Mouse (Mus musculus) embryonic facial prominence, embryonic 11.5 days (tissue): ENCODE measurements around the gene Pla2g10. TPM values are rescaled to one million over a fixed set of nuclear protein-coding genes. Genes with fewer than 3 reads are reported as not detected.
A peak's percentile ranks its signal among the peaks of the same experiment; 100 is the strongest.
"Not testable (repeated sequence)": the region's sequence is repeated elsewhere in the genome, so short reads cannot be mapped to it uniquely, and the experiment has no call there.

ENCODE experiments used
- ATAC-seq: fragments of 200-750 bp; cut with Nextera tagmentation; replicated peaks from 2 replicates; pipeline ENCODE4 v1.8.0; 2017; ENCODE audit warnings: low read depth; ENCODE audit not compliant: insufficient number of reproducible peaks, low FRiP score, low TSS enrichment
- DNase-seq: peaks from one replicate; pipeline ENCODE4 v3.0.0-alpha.2; 2015; ENCODE audit warnings: low spot score
- H3K27ac ChIP-seq: fragments of 300-500 bp; sonication (generic); replicated peaks from 2 replicates; pipeline ENCODE4 v1.5.1; 2014; ENCODE audit warnings: mild to moderate bottlenecking, low read depth, low read length, control low read depth
- H3K27me3 ChIP-seq: fragments of 300-500 bp; sonication (generic); 2 replicates; pipeline ENCODE4 v1.6.1; 2014; ENCODE audit warnings: mild to moderate bottlenecking, low read length, moderate library complexity, mixed read lengths; ENCODE audit not compliant: control insufficient read depth, insufficient read depth
- H3K36me3 ChIP-seq: fragments of 300-500 bp; sonication (generic); replicated peaks from 2 replicates; pipeline ENCODE4 v1.6.1; 2014; ENCODE audit warnings: low read depth, mild to moderate bottlenecking, low read length, moderate library complexity, mixed read lengths; ENCODE audit not compliant: control insufficient read depth, insufficient read depth
- H3K4me1 ChIP-seq: fragments of 300-500 bp; sonication (generic); 2 replicates; pipeline ENCODE4 v1.6.1; 2014; ENCODE audit warnings: low read length, mixed read lengths; ENCODE audit not compliant: control insufficient read depth, insufficient read depth
- H3K4me2 ChIP-seq: fragments of 300-500 bp; sonication (generic); 2 replicates; pipeline ENCODE4 v1.6.1; 2014; ENCODE audit warnings: low read depth, mild to moderate bottlenecking, control low read depth, low read length, moderate library complexity
- H3K4me3 ChIP-seq: fragments of 300-500 bp; sonication (generic); 2 replicates; pipeline ENCODE4 v1.5.1; 2014; ENCODE audit warnings: low read depth, low read length, control low read depth
- H3K9ac ChIP-seq: fragments of 300-500 bp; sonication (generic); replicated peaks from 2 replicates; pipeline ENCODE4 v1.6.1; 2014; ENCODE audit warnings: mild to moderate bottlenecking, control low read depth, low read length
- H3K9me3 ChIP-seq: fragments of 300-500 bp; sonication (generic); replicated peaks from 2 replicates; pipeline ENCODE4 v1.6.1; 2016; ENCODE audit warnings: mild to moderate bottlenecking, low read length, inconsistent platforms, mixed read lengths; ENCODE audit not compliant: control insufficient read depth
- WGBS: fragments of 180-500 bp; shearing (Covaris S2); extraction: QIAGEN DNeasy Blood & Tissue Kit; methylation state at CpG from one replicate; pipeline ENCODE4 v1.1.7; 2014; 5-methylcytosine and 5-hydroxymethylcytosine counted together
- polyA plus RNA-seq: library from polyadenylated mRNA; unstranded; fragments of >200 nt; fragmentation: Nextera tagmentation; extraction: Ambion mirVana; gene quantifications from 2 replicates; pipeline ENCODE4 v1.2.1, GENCODE M21; 2014

The Pla2g10 gene
- polyA plus RNA-seq, 1 experiment from 2014 or later, result not detected

DNA sequence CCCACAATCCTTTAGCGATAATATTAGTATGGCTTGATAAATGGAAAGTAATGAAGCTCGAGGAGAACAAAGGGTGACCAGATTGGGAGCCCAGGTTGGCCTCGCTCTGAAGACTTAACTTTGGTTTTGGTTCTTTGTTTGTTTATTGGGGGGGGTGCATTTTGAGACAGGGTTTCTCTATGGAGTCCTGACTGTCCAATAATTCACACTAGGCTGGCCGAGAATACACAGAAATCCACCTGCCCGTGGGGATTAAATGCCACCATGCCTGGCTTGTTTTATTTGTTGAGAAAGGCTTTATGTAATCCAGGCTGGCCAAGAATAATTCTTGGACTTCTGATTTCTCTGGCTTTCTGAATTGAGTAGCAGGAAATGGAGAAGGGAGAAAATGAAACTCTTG lies 57.7 kb downstream of the Pla2g10 start:
- H3K27me3 ChIP-seq, result no peaks in the 10 kb centered on the region
- H3K9me3 ChIP-seq, result no peaks in the 10 kb centered on the region
- DNase-seq (no peak), ATAC-seq (no peak)
- peaks cover 2% of the 10 kb centered on the region; the same call in 1 of the 2 replicates for H3K36me3 ChIP-seq
- peak overlapping the region; percentile 93 for H3K4me3 ChIP-seq
- no peak overlapping the region for H3K9ac ChIP-seq
- peak overlapping the region; percentile 74 for H3K4me2 ChIP-seq
- no peak overlapping the region for H3K27ac ChIP-seq
- 83% methylated on average over 5 of the region's 5 CpGs for WGBS
- no peaks in the 10 kb centered on the region for H3K4me1 ChIP-seq

DNA sequence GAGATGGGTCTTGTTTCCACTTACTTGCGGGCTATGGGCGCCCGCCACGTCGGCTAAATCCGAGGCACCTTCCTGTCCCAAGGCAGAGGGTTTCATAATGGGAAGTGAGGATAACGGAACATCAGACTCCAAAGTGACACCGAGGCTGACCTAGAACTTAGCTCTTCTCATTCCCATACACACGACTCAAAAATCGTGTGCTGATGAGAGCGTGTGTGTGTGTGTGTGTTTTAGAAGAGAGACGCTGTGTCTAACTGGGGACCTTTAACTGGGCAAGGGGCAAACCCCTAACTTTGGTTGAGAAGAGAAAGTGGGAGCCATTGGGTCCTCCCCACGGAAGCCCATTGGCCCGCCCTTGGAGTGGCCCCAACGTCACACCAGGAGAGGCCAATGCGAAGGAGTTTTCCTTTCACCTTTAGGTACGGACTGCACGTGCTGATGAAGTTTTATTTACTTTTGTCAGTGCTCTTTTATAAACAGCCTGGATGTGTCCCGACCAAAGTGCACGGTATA lies 58.3 kb downstream of the Pla2g10 start:
- no peaks in the 10 kb centered on the region for H3K9me3 ChIP-seq

DNA sequence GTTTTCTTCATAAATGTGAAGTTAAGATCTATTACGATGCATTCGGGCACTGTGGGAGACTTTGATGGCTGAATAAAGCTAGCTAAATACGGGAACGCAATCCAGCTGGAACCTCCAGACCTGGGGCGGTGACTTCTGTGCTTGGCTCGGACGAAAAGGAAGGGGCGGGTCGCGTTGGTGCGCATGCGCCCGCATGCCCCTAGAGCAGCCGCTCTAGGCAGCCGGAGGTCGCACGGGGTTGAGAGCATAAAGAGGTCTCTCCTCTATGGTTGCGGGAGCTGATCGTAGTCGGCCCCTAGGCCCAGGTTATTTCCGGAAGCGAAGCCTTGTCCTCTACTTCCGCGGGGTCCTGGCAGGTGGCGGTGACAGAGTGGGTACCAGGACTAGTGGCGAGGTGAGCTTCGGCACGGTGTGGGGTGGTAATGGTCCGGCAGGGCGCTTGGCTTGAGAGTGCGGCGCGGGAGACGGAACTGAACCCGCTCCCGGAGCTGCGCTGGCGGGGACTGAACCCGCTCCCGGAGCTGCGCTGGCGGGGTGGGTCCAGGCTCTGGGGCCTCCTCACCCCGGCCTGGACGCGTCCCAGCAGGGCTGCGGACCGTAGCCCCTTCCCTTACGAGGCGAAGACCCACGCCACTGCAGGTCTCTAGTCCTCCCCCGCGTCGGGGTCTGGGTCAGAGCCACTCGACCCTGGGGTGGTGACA lies 58.9 kb downstream of the Pla2g10 start, which contains the start of the genes Bfar and 3110001I22Rik:
Gene Bfar, plus strand, starts transcription at position 174 of the 701 bp plus-strand sequence.
Gene 3110001I22Rik, plus strand, starts transcription at position 245 of the 701 bp plus-strand sequence.
- H3K4me1 ChIP-seq, result no peaks in the 10 kb centered on the region

More for the DNA sequence above, 58.3 kb downstream of the Pla2g10 start:
- Histone ChIP-seq H3K4me3 (peak overlapping the region; percentile 93), H3K27ac (0 out of 2 replicates have a peak overlapping the region, but pooled peaks have one; percentile 67), H3K27me3 (no peaks in the 10 kb centered on the region), H3K9ac (peak overlapping the region; percentile 93), H3K4me1 (no peaks in the 10 kb centered on the region), H3K36me3 (peaks cover 2% of the 10 kb centered on the region; the same call in 1 of the 2 replicates), H3K4me2 (peak overlapping the region; percentile 74)
- WGBS, result 2% methylated on average over 20 of the region's 20 CpGs
- DNase-seq (peak; percentile 75), ATAC-seq (peak; percentile 22; the same call in 1 of the 2 replicates)

DNA sequence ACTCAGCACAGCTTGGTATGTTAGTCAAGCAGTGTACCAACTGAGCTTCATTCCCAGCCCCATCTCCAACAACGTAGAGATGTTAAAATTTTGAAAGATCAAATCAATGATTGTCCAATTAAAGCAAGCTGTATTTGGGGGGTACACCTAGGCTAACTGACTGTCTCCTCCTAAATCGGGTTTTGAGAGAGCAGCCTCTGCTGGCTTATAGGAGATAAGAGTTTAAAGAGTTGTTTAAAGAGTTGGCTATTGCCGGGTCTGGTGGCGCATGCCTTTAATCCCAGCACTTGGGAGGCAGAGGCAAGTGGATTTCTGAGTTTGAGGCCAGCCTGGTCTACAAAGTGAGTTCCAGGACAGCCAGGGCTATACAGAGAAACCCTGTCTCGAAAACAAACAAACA lies 59.9 kb downstream of the Pla2g10 start:
- not testable (repeated sequence) for H3K4me3 ChIP-seq, H3K9me3 ChIP-seq, H3K4me2 ChIP-seq, H3K9ac ChIP-seq, DNase-seq, H3K36me3 ChIP-seq, H3K27ac ChIP-seq, H3K27me3 ChIP-seq, ATAC-seq, H3K4me1 ChIP-seq
- WGBS, result 77% methylated on average over 5 of the region's 5 CpGs

More for the DNA sequence above, 58.9 kb downstream of the Pla2g10 start, which contains the start of the genes Bfar and 3110001I22Rik:
- no peaks in the 10 kb centered on the region for H3K36me3 ChIP-seq
- no peaks in the 10 kb centered on the region for H3K9me3 ChIP-seq
- ATAC-seq, result peak; percentile 95
- H3K9ac ChIP-seq, result peak within 1 kb of the TSS; percentile 93
- peak within 1 kb of the TSS; percentile 74 for H3K4me2 ChIP-seq
- under 1% methylated on average over 54 of the region's 54 CpGs for WGBS
- peak within 1 kb of the TSS; percentile 93 for H3K4me3 ChIP-seq
- peak; percentile 95 for DNase-seq
- H3K27ac ChIP-seq, result peak within 1 kb of the TSS; percentile 67; the same call in 1 of the 2 replicates
- no peaks in the 10 kb centered on the region for H3K27me3 ChIP-seq

DNA sequence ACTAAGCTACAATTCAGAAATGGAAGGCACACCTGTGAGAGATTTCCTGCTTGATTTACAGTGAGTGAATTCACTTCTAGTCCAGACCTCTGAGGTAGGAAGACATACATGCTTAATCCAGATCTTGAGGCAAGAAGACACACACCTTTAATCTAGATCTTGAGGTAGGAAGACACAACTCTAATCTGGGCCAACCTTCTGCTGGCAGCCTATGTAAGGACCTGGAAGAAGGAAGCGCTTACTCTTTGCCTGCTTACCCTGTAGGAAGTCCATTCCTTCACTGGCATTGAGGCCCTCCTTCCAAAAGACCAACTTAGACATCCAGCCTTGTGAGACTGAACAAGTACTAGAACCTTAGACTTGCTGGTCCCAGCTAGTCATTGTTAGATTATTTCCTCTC lies 61.5 kb downstream of the Pla2g10 start:
- ATAC-seq (no peak), DNase-seq (no peak)
- Histone ChIP-seq H3K4me3 (no peak overlapping the region), H3K4me2 (no peak overlapping the region), H3K27ac (no peak overlapping the region), H3K27me3 (no peaks in the 10 kb centered on the region), H3K9ac (no peak overlapping the region), H3K9me3 (no peaks in the 10 kb centered on the region), H3K36me3 (no peaks in the 10 kb centered on the region), H3K4me1 (no peaks in the 10 kb centered on the region)
- WGBS, result 84% methylated on average over 1 of the region's 1 CpGs

DNA sequence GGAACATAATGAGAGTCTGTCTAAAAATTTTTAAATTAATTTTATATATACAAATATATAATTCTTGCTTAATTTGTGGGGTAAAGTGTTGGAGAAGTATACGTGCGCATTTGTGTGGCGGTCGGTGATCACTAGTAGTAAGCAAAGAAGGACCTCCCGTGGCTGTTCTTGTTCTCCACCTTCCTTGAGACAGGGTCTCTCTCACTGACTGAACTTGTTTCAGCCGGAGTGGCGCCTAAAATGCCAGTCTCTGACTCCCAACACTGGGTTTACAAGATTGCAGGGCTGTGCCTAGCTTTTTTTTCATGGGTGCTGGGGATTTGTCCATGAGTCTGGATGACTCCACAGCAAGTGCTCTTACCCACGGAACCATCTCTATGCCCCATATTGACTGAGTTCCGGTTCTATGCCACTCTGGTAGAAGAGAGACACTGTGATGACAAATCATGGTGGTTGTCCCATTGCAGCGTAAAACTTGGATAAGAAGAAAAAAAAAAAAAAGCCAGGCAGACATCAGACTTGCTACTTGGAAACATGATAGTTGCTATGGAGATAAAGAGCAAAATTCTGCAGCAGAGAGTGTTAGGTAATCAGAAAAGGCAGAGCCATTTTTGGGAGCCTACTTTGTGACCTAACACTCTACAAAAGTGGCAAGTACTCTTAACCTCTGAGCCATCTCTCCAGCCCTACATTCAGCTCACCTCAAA lies 62.2 kb downstream of the Pla2g10 start:
- H3K4me3 ChIP-seq, result no peak overlapping the region; the same call in 1 of the 2 replicates
- H3K9me3 ChIP-seq, result no peaks in the 10 kb centered on the region
- ATAC-seq (no peak), DNase-seq (no peak)
- H3K27me3 ChIP-seq, result no peaks in the 10 kb centered on the region
- H3K9ac ChIP-seq, result peak overlapping the region; percentile 79; the same call in 1 of the 2 replicates
- no peak overlapping the region for H3K27ac ChIP-seq
- H3K4me1 ChIP-seq, result no peaks in the 10 kb centered on the region
- 81% methylated on average over 10 of the region's 10 CpGs for WGBS
- no peak overlapping the region for H3K4me2 ChIP-seq
- no peaks in the 10 kb centered on the region for H3K36me3 ChIP-seq

DNA sequence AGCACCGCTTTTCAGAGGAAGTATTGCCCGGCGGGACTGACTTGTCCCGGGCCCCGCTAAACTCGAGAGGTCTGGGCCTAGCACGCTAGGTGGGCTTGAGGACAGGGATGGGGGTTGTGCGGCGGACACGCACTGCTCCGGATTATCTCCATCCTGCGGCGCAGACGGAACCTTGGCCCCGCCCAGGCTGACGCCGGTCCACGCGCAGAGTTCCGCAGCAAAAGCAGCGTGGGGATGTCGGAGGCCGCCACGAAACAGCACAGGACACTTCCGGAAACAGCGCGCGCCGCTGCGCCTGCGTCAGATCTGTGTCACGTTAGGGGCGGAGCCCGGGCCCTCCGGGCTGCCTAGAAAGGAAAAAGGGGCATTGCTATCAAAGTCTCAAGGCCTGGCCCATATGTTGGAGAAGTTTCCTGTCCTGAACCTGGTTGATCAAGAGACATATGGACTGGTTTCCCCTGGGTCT lies 62.9 kb downstream of the Pla2g10 start, which contains the start of gene Parn:
Gene Parn, minus strand, starts transcription at position 293 of the 466 bp plus-strand sequence.
- no peaks in the 10 kb centered on the region for H3K36me3 ChIP-seq
- H3K9me3 ChIP-seq, result no peaks in the 10 kb centered on the region
- DNase-seq (peak; percentile 94), ATAC-seq (peak; percentile 84)
- no peaks in the 10 kb centered on the region for H3K27me3 ChIP-seq
- H3K4me3 ChIP-seq, result peak within 1 kb of the TSS; percentile 67
- H3K4me1 ChIP-seq, result no peaks in the 10 kb centered on the region
- H3K4me2 ChIP-seq, result peak within 1 kb of the TSS; percentile 72
- H3K27ac ChIP-seq, result no peak within 1 kb of the TSS; the same call in 1 of the 2 replicates
- H3K9ac ChIP-seq, result peak within 1 kb of the TSS; percentile 79
- WGBS, result under 1% methylated on average over 35 of the region's 35 CpGs
